Mouse (Mus musculus): ENCODE results near the gene Uhrf1bp1l.

DNA sequence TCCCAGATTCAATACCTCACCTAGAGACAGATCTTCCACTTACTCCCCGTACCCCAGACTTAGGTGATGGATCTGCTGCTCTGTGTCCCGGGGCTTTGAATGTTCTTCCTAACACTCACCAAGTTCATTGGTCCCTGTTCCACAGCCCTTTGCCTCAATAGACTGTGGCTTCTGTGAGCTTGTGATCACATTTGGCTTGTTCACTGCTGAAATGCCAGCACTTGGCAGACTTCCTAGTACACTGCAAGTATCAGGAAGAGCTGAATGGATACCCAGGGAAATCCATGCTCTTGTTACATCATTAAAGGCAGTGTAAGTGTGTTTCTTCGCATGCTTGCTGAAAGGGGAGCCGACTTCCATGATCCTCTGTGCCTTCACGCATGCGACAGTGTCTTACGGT, 111.5 kb downstream of the Uhrf1bp1l start:
- TF ChIP-seq CTCF (conservative IDR thresholded peaks at IDR 0.05; ENCODE audit: low read length): no peak
- TF ChIP-seq NANOG (IDR thresholded peaks at IDR 0.05; ENCODE audit: borderline replicate concordance, low read length): no peak
